Mouse (Mus musculus) thymus, postnatal 36 days (tissue): ENCODE results near the gene Sh3pxd2a.

ENCODE experiments used
- DNase-seq, 2 experiments: peaks; one replicate each; pipeline ENCODE4 v3.0.0; 2022; ENCODE audit warnings: mixed read lengths in 2 of 2

The Sh3pxd2a gene

DNA sequence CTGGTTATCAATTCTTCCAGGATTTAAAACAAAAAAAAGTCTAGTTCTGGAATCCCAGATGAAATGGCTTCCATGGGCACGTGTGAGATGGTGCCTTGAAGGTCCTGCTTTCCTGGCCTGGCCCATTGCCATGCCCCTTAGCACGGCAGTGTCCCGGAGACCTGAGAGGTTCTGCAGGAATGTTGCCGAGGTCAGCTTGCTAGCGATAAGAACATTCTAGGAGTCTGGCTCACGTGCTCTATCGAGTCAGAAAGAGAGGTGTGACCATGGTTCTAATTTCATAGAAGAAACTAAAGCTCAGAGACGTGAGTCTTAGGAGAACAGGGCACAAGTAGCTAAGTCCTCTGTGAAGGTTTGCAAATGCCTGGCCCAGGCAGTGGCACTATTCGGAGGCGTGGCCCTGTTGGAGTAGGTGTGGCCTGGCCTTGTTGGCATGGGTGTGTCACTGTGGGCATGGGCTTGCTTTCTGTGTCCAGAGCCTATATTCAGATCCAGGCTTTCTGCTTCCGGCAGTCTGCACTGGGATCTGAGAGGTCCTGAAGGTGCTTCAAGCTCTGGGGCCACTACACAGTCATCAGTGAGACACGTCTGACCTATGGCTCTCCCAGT lies 96.8 kb downstream of the Sh3pxd2a start:
- DNase-seq: no peak

DNA sequence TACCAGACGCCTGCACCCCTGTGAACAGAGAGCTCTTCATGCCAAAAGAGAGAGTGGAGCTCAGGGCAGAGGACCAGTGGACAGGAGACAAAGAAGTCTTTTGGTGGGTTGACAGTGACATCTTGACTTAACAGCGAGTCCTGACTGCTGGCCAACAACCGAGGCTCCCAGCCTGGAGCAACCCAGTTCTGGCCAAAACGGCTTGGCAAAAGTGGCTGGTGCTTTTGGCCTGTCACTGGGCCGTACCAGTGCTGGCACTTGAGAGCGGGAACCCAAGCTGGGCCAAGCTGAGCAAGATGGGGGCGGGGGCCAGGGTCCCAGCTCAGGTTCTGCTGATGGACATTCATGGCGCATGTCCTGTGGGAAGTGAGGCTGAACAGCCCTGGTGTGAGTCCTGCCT lies 97.6 kb downstream of the Sh3pxd2a start:
- DNase-seq: no peak

DNA sequence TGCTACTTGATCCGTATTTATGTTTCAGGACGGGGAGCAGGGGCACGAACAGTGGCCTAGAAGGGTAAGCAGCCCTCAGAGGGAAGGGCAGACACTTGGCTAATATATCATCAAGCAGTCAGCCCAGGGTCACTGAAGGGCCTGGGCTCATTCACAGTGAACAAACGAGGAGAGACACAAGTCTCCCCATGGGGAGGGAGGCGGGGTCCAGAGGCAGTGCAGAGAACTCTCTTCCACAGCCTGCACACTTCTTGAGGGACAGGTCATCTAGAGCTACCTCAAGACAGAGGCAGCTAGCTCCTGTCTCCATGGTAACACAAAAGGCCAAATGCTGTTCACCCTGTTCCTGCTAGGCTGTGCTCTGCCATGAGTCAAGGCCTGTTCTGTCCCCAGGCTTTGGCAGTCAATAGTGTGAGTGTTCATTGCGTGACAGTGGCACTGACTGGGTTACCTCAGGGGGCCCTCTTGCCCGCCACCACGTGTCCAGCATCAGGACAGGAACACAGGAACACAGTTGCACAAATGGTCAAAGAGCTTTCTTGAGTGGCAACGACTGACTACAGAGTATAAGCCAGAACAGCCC lies 101.0 kb downstream of the Sh3pxd2a start:
- DNase-seq: no peak

GRCm38 (mm10) chr19:47360921-47361320 lies 103.3 kb downstream of the Sh3pxd2a start:
- DNase-seq: no peak

DNA sequence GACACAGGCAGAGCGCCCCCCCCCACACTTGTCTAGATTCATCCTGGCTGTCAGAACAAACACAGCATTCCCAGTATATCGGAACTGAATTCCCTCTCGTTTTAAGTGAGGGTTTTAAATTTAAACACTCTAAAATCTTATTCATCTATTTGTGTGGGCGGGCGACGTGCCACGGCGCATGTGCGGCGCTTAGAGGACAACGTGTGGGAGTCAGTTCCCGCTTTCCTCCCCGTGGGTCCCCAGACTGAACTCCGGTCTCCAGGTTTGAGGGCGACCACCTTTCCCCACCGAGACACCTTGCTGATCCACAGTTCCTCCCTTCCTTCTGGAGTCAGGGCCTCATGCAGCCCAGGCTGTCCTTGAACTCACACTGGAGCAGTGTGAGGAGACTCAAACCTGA lies 104.2 kb downstream of the Sh3pxd2a start:
- DNase-seq: no peak

DNA sequence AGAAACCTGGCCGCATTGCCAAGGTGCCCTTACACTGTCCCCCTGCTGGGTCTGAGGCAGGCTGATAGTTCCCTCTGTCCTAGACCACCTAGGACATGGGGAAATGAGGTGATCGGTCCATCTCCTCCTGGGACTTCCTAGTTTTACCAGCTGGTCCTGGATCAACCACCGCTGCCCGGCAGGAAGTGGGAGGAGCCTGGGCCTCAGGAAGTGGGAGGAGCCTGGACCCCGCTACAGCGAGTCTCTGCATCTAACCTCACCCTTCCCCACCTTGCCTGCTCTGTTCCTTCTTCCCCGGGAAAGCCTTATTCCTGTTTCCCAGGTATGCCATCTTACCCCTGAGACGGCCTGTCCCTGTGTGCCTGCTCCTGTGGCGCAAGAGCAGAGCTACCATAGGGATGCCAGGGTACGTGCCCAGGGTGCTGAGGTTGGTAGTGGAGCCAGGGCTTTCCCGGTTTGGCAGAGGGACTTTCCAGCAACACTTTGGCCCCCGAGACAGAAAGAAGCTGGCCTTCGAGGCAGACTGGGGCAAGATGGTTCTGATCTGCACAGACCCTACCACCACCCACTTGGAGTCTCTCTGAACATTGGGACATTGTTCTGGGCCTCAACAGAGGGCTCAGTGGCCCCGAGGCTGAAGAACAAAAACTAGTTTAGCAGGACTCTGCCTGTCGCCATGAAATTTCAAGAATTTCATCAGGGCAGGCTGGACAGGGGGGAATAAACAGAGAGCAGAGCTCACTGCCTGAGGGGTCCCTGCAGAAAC lies 104.9 kb downstream of the Sh3pxd2a start:
- DNase-seq: peak; percentile 38 to 59

GRCm38 (mm10) chr19:47357297-47357696 lies 106.9 kb downstream of the Sh3pxd2a start:
- DNase-seq: no peak

DNA sequence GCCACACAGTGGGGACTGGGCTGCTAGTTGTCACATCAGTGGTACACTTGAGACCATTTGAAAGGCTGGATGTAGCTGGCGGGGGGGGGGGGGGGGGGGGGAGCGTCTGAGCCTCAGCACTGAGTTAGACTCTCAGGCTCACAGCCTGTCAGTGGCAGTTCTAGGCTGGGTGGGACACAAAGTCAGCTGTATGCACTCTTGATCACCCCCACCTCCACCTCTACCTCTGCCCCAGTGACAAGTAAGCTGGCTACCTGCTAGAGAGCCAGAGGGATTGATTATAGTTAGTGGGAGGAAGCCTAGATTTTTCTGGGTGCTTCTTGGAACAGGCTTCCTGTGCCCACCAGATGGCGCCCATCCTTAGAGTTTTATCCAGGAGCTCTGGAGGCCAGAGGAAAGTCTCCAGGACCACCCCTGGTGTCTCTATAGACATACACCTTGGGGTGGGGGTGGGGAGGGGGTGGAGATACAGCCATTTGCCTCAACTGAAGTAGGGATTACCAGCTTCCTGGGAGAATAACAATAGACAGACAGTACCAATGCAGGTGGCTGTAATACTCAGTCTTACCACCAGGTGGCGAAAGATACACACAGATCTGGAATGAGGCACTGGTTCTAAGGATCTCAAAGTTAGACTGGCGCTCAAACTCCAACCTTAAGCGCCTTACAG lies 107.9 kb downstream of the Sh3pxd2a start:
- DNase-seq: peak; percentile 66 to 69

DNA sequence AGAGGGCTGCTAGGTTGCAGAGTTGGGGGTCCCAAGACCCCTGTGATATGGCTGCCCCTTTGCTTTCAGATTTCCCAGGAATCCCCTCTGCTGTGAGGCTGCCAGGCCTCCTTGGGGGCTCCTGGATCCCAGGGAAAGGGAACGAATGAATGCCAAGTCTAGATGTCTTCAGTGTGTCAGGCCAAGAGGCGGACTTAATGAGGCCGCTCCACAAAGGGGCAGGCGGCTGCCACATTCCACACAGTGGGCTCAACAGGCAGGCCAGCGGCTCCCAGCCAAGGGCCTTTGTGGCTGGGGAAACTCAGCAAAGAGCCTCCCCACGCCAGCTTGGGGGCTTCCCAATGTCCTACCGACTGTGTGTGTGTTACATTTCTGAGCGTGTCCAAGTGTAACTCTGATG lies 109.7 kb downstream of the Sh3pxd2a start:
- DNase-seq: no peak

GRCm38 (mm10) chr19:47349043-47349442 lies 115.2 kb downstream of the Sh3pxd2a start:
- DNase-seq: no peak

- no peak for DNase-seq
Measured at GRCm38 (mm10) chr19:47348395-47349016, 115.7 kb downstream of the Sh3pxd2a start.

DNA sequence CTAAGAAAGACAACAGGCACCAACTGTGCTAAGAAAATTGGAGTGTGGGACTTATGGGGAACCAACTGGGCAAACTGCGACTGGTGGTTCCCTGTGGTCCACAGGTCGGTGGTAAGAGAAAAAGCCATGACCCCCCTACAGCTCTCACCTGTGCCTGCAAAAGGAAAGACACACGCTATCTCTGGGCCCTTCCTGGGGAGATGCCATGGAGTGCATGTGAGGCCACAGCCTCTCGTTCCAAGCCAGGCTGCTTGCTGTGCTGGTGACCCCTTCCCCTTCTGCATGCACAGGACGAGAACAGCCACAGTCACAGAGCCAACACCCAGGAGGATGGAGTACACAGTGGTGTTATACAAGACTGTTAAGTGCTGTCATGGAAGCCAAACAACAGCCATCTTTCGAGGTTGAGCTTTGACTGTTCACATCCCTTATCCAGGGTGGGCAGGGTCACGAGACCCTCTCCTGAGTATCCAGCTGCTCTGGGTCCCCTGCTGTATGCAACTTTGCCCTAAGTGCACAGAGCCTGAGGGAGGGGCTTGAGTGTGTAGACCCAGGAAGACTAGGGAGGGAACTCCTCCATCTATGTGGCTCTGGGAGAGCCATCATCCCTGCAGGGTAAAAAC lies 117.1 kb downstream of the Sh3pxd2a start:
- no peak for DNase-seq

- no peak for DNase-seq
Measured at GRCm38 (mm10) chr19:47346606-47347005, 117.6 kb downstream of the Sh3pxd2a start.

GRCm38 (mm10) chr19:47345851-47346568 lies 118.2 kb downstream of the Sh3pxd2a start:
- DNase-seq: no peak

GRCm38 (mm10) chr19:47343422-47343821 lies 120.8 kb downstream of the Sh3pxd2a start:
- DNase-seq: no peak

- DNase-seq: peak; percentile 57 to 71
Measured at GRCm38 (mm10) chr19:47339165-47339564, 125.0 kb downstream of the Sh3pxd2a start.

DNA sequence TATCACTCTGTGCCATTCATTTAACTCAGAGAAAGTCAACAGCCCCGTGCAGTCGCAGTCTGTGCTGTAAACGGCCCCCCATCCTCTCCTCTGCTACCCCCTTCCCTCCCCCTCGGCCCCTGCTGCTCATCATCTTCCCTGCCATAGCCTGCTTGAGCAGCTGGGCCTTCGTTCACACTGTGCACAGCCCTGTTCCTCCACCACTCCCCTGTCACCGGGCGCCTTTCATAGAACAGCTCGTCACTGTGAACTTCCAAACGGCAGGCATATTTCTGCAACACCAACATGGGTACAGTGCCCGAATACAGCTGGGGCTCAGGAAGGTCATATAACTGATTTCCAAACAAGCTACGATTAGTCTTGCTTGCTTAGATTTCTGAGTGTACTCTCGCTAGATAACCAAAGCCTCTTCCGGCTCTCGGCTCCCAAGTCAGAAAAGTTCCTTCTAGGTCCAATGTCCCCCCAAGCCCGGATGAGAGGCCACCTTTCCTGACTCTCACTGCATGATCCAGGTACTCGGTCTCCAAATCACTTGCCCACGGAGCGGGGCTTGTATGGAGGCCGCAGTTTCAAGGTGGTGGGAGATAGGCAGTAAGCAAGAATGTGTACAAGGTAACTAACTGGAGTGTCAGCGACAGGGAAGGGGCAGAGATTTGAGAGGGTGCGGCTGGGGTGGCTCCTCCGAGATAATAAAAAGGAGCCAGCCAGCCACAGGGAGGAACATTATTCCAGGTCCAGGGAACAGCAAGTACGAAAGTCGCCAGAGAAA lies 125.6 kb downstream of the Sh3pxd2a start:
- DNase-seq: no peak

- peak; percentile 73 to 79 for DNase-seq
Measured at GRCm38 (mm10) chr19:47337743-47338142, 126.5 kb downstream of the Sh3pxd2a start.

- DNase-seq: no peak
Measured at GRCm38 (mm10) chr19:47337191-47337590, 127.0 kb downstream of the Sh3pxd2a start.

DNA sequence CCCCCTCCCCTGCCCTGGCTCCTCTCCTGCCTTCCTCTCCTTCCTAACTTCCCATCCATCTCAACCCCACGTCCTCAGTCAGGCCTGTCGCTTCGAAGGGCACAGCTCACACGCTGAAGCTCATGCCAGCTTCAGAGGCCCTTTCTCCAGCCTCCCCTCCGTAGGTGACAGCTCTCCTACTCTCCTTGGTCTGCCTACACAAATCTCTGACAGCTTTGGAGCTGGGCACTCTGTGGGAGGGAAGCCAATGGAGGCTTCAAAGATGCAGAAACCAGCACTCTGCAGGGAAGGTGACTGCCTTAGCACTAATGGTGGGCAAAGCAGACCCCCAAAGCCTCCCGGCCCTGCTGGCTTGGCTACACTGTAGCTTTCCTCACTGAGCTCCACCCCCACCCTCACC lies 128.9 kb downstream of the Sh3pxd2a start:
- DNase-seq: no peak

- no peak for DNase-seq
Measured at GRCm38 (mm10) chr19:47334713-47335112, 129.5 kb downstream of the Sh3pxd2a start.
